Mouse (Mus musculus): Measurements from ENCODE around the gene Mab21l3. TPM values are rescaled to one million over a fixed set of nuclear protein-coding genes. Genes with fewer than 3 reads are reported as not detected.

Mab21l3 gene
- polyA plus RNA-seq, 1 experiment from 2014 or later, result 0.71 TPM

GRCm38 (mm10) chr3:101873061-101873675 lies 24.4 kb upstream of the Mab21l3 start:
- H3K36me3 ChIP-seq, result 0 out of 2 replicates have a peak, but pooled peaks cover 5% of the 10 kb centered on the region
- 75% methylated on average over 7 of the region's 7 CpGs for WGBS
- no peak for ATAC-seq (ENCODE audit: low FRiP score)
- H3K27ac ChIP-seq, result no peak overlapping the region
- no peaks in the 10 kb centered on the region for H3K27me3 ChIP-seq
- no peak overlapping the region for H3K4me2 ChIP-seq (replicated peaks)
- no peak overlapping the region for H3K4me3 ChIP-seq
- no peak overlapping the region for H3K9ac ChIP-seq
- peaks cover 16% of the 10 kb centered on the region for H3K4me1 ChIP-seq
- H3K9me3 ChIP-seq (replicated peaks), result no peaks in the 10 kb centered on the region

GRCm38 (mm10) chr3:101871951-101872350 lies 23.2 kb upstream of the Mab21l3 start:
- no peak overlapping the region for H3K9ac ChIP-seq
- 0 out of 2 replicates have a peak, but pooled peaks cover 5% of the 10 kb centered on the region for H3K36me3 ChIP-seq
- no peak overlapping the region for H3K4me2 ChIP-seq (replicated peaks)
- 88% methylated on average over 9 of the region's 9 CpGs for WGBS
- no peak overlapping the region for H3K27ac ChIP-seq
- no peaks in the 10 kb centered on the region for H3K27me3 ChIP-seq
- no peak overlapping the region for H3K4me3 ChIP-seq
- H3K9me3 ChIP-seq (replicated peaks), result no peaks in the 10 kb centered on the region
- H3K4me1 ChIP-seq, result peaks cover 12% of the 10 kb centered on the region
- no peak for ATAC-seq (ENCODE audit: low FRiP score)

- no peak for ATAC-seq (ENCODE audit: low FRiP score)
- Histone ChIP-seq H3K4me3 (no peak overlapping the region), H3K4me1 (no peaks in the 10 kb centered on the region), H3K4me2 (replicated peaks) (no peak overlapping the region), H3K27me3 (no peaks in the 10 kb centered on the region), H3K9ac (no peak overlapping the region), H3K27ac (no peak overlapping the region), H3K9me3 (replicated peaks) (no peaks in the 10 kb centered on the region), H3K36me3 (peaks cover 18% of the 10 kb centered on the region; the same call in 1 of the 2 replicates)
- WGBS, result 79% methylated on average over 4 of the region's 4 CpGs
These were observed 18.3 kb upstream of the Mab21l3 start for GRCm38 (mm10) chr3:101867001-101867421.

GRCm38 (mm10) chr3:101861856-101862255 lies 13.1 kb upstream of the Mab21l3 start:
- H3K4me1 ChIP-seq, result peaks cover 3% of the 10 kb centered on the region; the same call in 1 of the 2 replicates
- no peaks in the 10 kb centered on the region for H3K27me3 ChIP-seq
- 84% methylated on average over 3 of the region's 3 CpGs for WGBS
- H3K4me2 ChIP-seq (replicated peaks), result no peak overlapping the region
- ATAC-seq (ENCODE audit: low FRiP score), result no peak
- H3K4me3 ChIP-seq, result no peak overlapping the region
- no peak overlapping the region for H3K9ac ChIP-seq
- H3K9me3 ChIP-seq (replicated peaks), result no peaks in the 10 kb centered on the region
- H3K27ac ChIP-seq, result no peak overlapping the region
- peaks cover 33% of the 10 kb centered on the region; the same call in 1 of the 2 replicates for H3K36me3 ChIP-seq

- no peak overlapping the region for H3K4me2 ChIP-seq (replicated peaks)
- ATAC-seq (ENCODE audit: low FRiP score), result no peak
- H3K36me3 ChIP-seq, result peaks cover 33% of the 10 kb centered on the region; the same call in 1 of the 2 replicates
- no peak overlapping the region for H3K27ac ChIP-seq
- H3K9ac ChIP-seq, result no peak overlapping the region
- WGBS, result 78% methylated on average over 7 of the region's 7 CpGs
- no peak overlapping the region for H3K4me3 ChIP-seq
- no peaks in the 10 kb centered on the region for H3K9me3 ChIP-seq (replicated peaks)
- H3K4me1 ChIP-seq, result peaks cover 3% of the 10 kb centered on the region; the same call in 1 of the 2 replicates
- no peaks in the 10 kb centered on the region for H3K27me3 ChIP-seq
These were observed 11.4 kb upstream of the Mab21l3 start for GRCm38 (mm10) chr3:101860151-101860550.

- H3K27ac ChIP-seq, result no peak overlapping the region
- 58% methylated on average over 7 of the region's 7 CpGs for WGBS
- no peak overlapping the region for H3K4me2 ChIP-seq (replicated peaks)
- no peaks in the 10 kb centered on the region for H3K27me3 ChIP-seq
- peaks cover 33% of the 10 kb centered on the region; the same call in 1 of the 2 replicates for H3K36me3 ChIP-seq
- no peak overlapping the region for H3K4me3 ChIP-seq
- H3K9ac ChIP-seq, result no peak overlapping the region
- no peaks in the 10 kb centered on the region for H3K9me3 ChIP-seq (replicated peaks)
- ATAC-seq (ENCODE audit: low FRiP score), result no peak
- peaks cover 3% of the 10 kb centered on the region; the same call in 1 of the 2 replicates for H3K4me1 ChIP-seq
These were observed 11.0 kb upstream of the Mab21l3 start for GRCm38 (mm10) chr3:101859740-101860139.

- Histone ChIP-seq H3K27ac (no peak overlapping the region), H3K36me3 (0 out of 2 replicates have a peak, but pooled peaks cover 3% of the 10 kb centered on the region), H3K27me3 (no peaks in the 10 kb centered on the region), H3K4me3 (no peak overlapping the region), H3K4me2 (replicated peaks) (no peak overlapping the region), H3K9me3 (replicated peaks) (no peaks in the 10 kb centered on the region), H3K9ac (no peak overlapping the region), H3K4me1 (no peaks in the 10 kb centered on the region)
- 84% methylated on average over 1 of the region's 1 CpGs for WGBS
- no peak for ATAC-seq (ENCODE audit: low FRiP score)
These were observed 5.3 kb upstream of the Mab21l3 start for GRCm38 (mm10) chr3:101854075-101854474.

- Histone ChIP-seq H3K27ac (no peak overlapping the region), H3K9me3 (replicated peaks) (no peaks in the 10 kb centered on the region), H3K4me3 (no peak overlapping the region), H3K9ac (no peak overlapping the region), H3K4me1 (no peaks in the 10 kb centered on the region), H3K4me2 (replicated peaks) (no peak overlapping the region), H3K27me3 (no peaks in the 10 kb centered on the region), H3K36me3 (no peaks in the 10 kb centered on the region)
- ATAC-seq (ENCODE audit: low FRiP score), result no peak
- WGBS, result 79% methylated on average over 6 of the region's 6 CpGs
These were observed 2.6 kb upstream of the Mab21l3 start for GRCm38 (mm10) chr3:101851363-101851762.

- 72% methylated on average over 4 of the region's 4 CpGs for WGBS
- Histone ChIP-seq H3K27me3 (no peaks in the 10 kb centered on the region), H3K9me3 (replicated peaks) (no peaks in the 10 kb centered on the region), H3K4me2 (replicated peaks) (no peak overlapping the region), H3K9ac (no peak overlapping the region), H3K4me1 (peaks cover 11% of the 10 kb centered on the region), H3K27ac (no peak overlapping the region), H3K36me3 (no peaks in the 10 kb centered on the region), H3K4me3 (no peak overlapping the region)
- no peak for ATAC-seq (ENCODE audit: low FRiP score)
These were observed 2.7 kb downstream of the Mab21l3 start for GRCm38 (mm10) chr3:101846096-101846495.

- Histone ChIP-seq H3K4me1 (peaks cover 11% of the 10 kb centered on the region), H3K9ac (no peak overlapping the region), H3K4me2 (replicated peaks) (no peak overlapping the region), H3K36me3 (no peaks in the 10 kb centered on the region), H3K27ac (peak overlapping the region; percentile 5; the same call in 1 of the 2 replicates), H3K4me3 (no peak overlapping the region), H3K9me3 (replicated peaks) (no peaks in the 10 kb centered on the region), H3K27me3 (no peaks in the 10 kb centered on the region)
- WGBS, result 53% methylated on average over 7 of the region's 7 CpGs
- ATAC-seq (ENCODE audit: low FRiP score), result peak; percentile 85
These were observed 6.2 kb downstream of the Mab21l3 start for GRCm38 (mm10) chr3:101842372-101843094.

GRCm38 (mm10) chr3:101839327-101839726 lies 9.4 kb downstream of the Mab21l3 start:
- no peaks in the 10 kb centered on the region for H3K36me3 ChIP-seq
- H3K9me3 ChIP-seq (replicated peaks), result no peaks in the 10 kb centered on the region
- ATAC-seq (ENCODE audit: low FRiP score), result no peak
- no peak overlapping the region for H3K4me3 ChIP-seq
- H3K27me3 ChIP-seq, result no peaks in the 10 kb centered on the region
- H3K9ac ChIP-seq, result no peak overlapping the region
- WGBS, result 88% methylated on average over 9 of the region's 9 CpGs
- H3K27ac ChIP-seq, result no peak overlapping the region
- H3K4me2 ChIP-seq (replicated peaks), result no peak overlapping the region
- H3K4me1 ChIP-seq, result peaks cover 27% of the 10 kb centered on the region

- Histone ChIP-seq H3K9me3 (replicated peaks) (no peaks in the 10 kb centered on the region), H3K9ac (no peak overlapping the region), H3K4me3 (no peak overlapping the region), H3K36me3 (no peaks in the 10 kb centered on the region), H3K4me2 (replicated peaks) (no peak overlapping the region), H3K27me3 (no peaks in the 10 kb centered on the region; the same call in 1 of the 2 replicates), H3K27ac (no peak overlapping the region), H3K4me1 (peaks cover 16% of the 10 kb centered on the region)
- ATAC-seq (ENCODE audit: low FRiP score), result no peak
- WGBS, result 84% methylated on average over 3 of the region's 3 CpGs
These were observed 11.8 kb downstream of the Mab21l3 start for GRCm38 (mm10) chr3:101836971-101837370.

Data from hindbrain, embryonic 12.5 days (tissue).